Mouse (Mus musculus) G1E-ER4 (cell line): ENCODE measurements around the gene Engase. TPM values are rescaled to one million over a fixed set of nuclear protein-coding genes. Genes with fewer than 3 reads are reported as not detected.

Experiments used
- GATA1 ChIP-seq: IDR thresholded peaks from one replicate; pipeline ENCODE4 v1.8.0; 2012; ENCODE audit warnings: low read length, inconsistent platforms
- polyA plus RNA-seq: library from polyadenylated mRNA; stranded (reverse); fragments of >175 nt; gene quantifications from 2 replicates; pipeline ENCODE4 v1.2.3, GENCODE M21; 2012

Engase gene
- polyA plus RNA-seq, 1 experiment: 28.6 TPM

GRCm38 (mm10) chr11:118475496-118476083 is 1.0 kb upstream of the Engase start:
- TF ChIP-seq GATA1: no peak

GRCm38 (mm10) chr11:118479776-118480175 is 3.1 kb downstream of the Engase start:
- TF ChIP-seq GATA1: no peak

GRCm38 (mm10) chr11:118481231-118481630 is 4.6 kb downstream of the Engase start:
- no peak for TF ChIP-seq GATA1

GRCm38 (mm10) chr11:118481751-118482150 is 5.1 kb downstream of the Engase start:
- no peak for TF ChIP-seq GATA1

- TF ChIP-seq GATA1: no peak
Measured at GRCm38 (mm10) chr11:118484169-118484568, 7.5 kb downstream of the Engase start.

- no peak for TF ChIP-seq GATA1
Measured at GRCm38 (mm10) chr11:118485338-118485737, 8.7 kb downstream of the Engase start.

GRCm38 (mm10) chr11:118485780-118486179 is 9.2 kb downstream of the Engase start:
- TF ChIP-seq GATA1: no peak

GRCm38 (mm10) chr11:118486281-118486680 is 9.7 kb downstream of the Engase start:
- no peak for TF ChIP-seq GATA1

GRCm38 (mm10) chr11:118486881-118487772 is 10.5 kb downstream of the Engase start:
- no peak for TF ChIP-seq GATA1

GRCm38 (mm10) chr11:118488191-118488906 is 11.7 kb downstream of the Engase start:
- no peak for TF ChIP-seq GATA1

GRCm38 (mm10) chr11:118488907-118489270 is 12.3 kb downstream of the Engase start:
- no peak for TF ChIP-seq GATA1

- no peak for TF ChIP-seq GATA1
Measured at GRCm38 (mm10) chr11:118490566-118491218, 14.1 kb downstream of the Engase start.

- TF ChIP-seq GATA1: no peak
Measured at GRCm38 (mm10) chr11:118491230-118491629, 14.6 kb downstream of the Engase start.

- no peak for TF ChIP-seq GATA1
Measured at GRCm38 (mm10) chr11:118493458-118493857, 16.8 kb downstream of the Engase start.

- no peak for TF ChIP-seq GATA1
Measured at GRCm38 (mm10) chr11:118494001-118494737, 17.5 kb downstream of the Engase start.
